ENCODE assay signal across 8 mouse cellular contexts in the genomic region with DNA sequence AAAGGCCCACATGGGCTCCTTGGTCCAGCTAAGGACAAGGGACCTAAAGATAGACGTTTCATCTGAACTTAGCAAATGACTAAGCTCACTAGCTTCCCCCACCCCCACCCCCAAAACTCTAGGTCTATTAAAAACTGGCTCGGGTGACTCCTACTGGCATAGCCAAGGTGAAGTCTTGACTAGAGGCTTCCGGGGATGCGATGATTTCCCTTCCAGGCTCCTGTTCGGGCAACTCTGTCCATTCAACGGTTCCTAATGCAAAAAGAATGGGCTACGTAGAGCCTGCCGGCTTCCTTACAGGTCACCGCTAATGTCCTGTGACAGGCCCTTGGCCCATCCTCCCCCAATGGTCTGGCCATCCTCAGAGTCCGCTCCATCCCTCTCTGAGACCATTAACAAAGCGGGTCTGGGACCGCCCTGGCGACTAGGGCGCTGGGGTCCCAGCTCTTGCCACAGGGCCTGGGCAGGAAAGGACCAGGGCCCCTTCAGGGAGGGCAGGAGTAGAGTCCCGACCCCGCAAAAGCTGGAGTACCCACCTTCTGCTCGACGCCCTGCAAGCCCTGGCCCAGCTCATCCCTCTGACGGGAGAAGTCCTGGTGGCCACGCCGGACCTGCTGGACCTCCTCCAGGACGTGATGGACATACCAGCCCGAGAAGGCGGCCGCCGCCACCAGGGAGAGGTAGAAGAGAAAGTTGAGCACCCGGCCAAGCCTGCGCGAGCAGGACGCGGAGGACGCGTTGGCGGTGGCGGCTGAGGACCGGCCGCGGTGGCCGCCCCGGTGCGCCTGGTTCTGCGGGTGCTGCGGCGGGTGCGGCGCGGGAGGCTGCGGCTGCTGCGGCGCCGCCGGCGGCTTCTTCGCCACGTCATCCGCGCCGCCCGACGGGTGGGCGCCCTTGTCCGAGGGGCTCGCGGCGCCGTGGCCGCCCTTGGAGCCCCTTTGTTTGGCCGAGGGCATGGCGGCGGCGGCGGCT. TPM values are rescaled to one million over a fixed set of nuclear protein-coding genes. Genes with fewer than 3 reads are reported as not detected.
A peak's percentile ranks its signal among the peaks of the same experiment; 100 is the strongest.
DNase-seq lines count a peak whose midpoint lies in the region; ATAC-seq and TF ChIP-seq lines count a peak whose summit lies in the region.

No protein-coding gene starts in this region.

- no peak overlapping the region for H3K27ac ChIP-seq in liver, adult 2 months (replicated peaks; ENCODE audit: insufficient read depth, low read depth, low read length)
- peak overlapping the region; percentile 89 for H3K27ac ChIP-seq in gastrocnemius, adult 2 months
- peak overlapping the region; percentile 89 for H3K27ac ChIP-seq in hindbrain, embryonic 14.5 days
- H3K27ac ChIP-seq in limb, embryonic 13.5 days, result peak overlapping the region; percentile 87
- H3K27ac ChIP-seq in midbrain, postnatal 0 days (ENCODE audit: low read depth, low read length), result peak overlapping the region; percentile 75

- H3K4me3 ChIP-seq in liver, adult 2 months (ENCODE audit: insufficient read depth, low read depth, low read length), result peak overlapping the region; percentile 49
- peak overlapping the region; percentile 90 for H3K4me3 ChIP-seq in gastrocnemius, adult 2 months
- peak overlapping the region; percentile 79 for H3K4me3 ChIP-seq in hindbrain, embryonic 14.5 days (replicated peaks; ENCODE audit: low read length)
- peak overlapping the region; percentile 97 for H3K4me3 ChIP-seq in limb, embryonic 13.5 days
- peak overlapping the region; percentile 76 for H3K4me3 ChIP-seq in midbrain, postnatal 0 days (ENCODE audit: low read depth, low read length)

- intact Hi-C loops in gastrocnemius, adult 2 months (cut with DNase I), result loop anchor here (5.0 kb wide), 1 partner anchor 89 kb away; a partner anchor contains a TSS

- no peak for TF ChIP-seq POLR2A in liver, adult 2 months (IDR thresholded peaks at IDR 0.05; ENCODE audit: extremely low read depth, insufficient read depth, low read length)

- no peaks in the 10 kb centered on the region for H3K9me3 ChIP-seq in hindbrain, embryonic 14.5 days (ENCODE audit: control insufficient read depth, low read length)
- no peaks in the 10 kb centered on the region for H3K9me3 ChIP-seq in limb, embryonic 13.5 days
- H3K9me3 ChIP-seq in midbrain, postnatal 0 days (ENCODE audit: low read length), result no peaks in the 10 kb centered on the region

- peak overlapping the region; percentile 51 for H3K9ac ChIP-seq in liver, adult 2 months (ENCODE audit: low read depth, low read length)
- peak overlapping the region; percentile 90 for H3K9ac ChIP-seq in hindbrain, embryonic 14.5 days
- peak overlapping the region; percentile 97 for H3K9ac ChIP-seq in limb, embryonic 13.5 days
- H3K9ac ChIP-seq in midbrain, postnatal 0 days (replicated peaks; ENCODE audit: low read length, poor library complexity, severe bottlenecking), result peak overlapping the region; percentile 85

- DNase-seq in liver, adult 2 months (ENCODE audit: extremely low read depth, low read depth, low spot score), result no peak
- DNase-seq in liver, result no peak
- DNase-seq in cerebellum, postnatal 10 days, result peak; percentile 84 to 87
- DNase-seq in gastrocnemius, adult 2 months, result peak; percentile 82
- peak; percentile 45 for DNase-seq in hindbrain, embryonic 14.5 days (ENCODE audit: low spot score)
- DNase-seq in midbrain, postnatal 0 days (ENCODE audit: low spot score), result peak; percentile 69
- DNase-seq in testis, postnatal 14 days (ENCODE audit: low spot score), result peak; percentile 52

- peak overlapping the region; percentile 62 for H3K4me2 ChIP-seq in hindbrain, embryonic 14.5 days (replicated peaks)
- peak overlapping the region; percentile 81 for H3K4me2 ChIP-seq in limb, embryonic 13.5 days (replicated peaks)
- peak overlapping the region; percentile 86 for H3K4me2 ChIP-seq in midbrain, postnatal 0 days (ENCODE audit: low read depth, low read length, poor library complexity, severe bottlenecking)

- H3K4me1 ChIP-seq in liver, adult 2 months (ENCODE audit: control insufficient read depth, insufficient read depth, low read length), result no peaks in the 10 kb centered on the region
- H3K4me1 ChIP-seq in hindbrain, embryonic 14.5 days (replicated peaks; ENCODE audit: control insufficient read depth, insufficient read depth, low read length), result peaks cover 31% of the 10 kb centered on the region
- peaks cover 42% of the 10 kb centered on the region for H3K4me1 ChIP-seq in limb, embryonic 13.5 days
- peaks cover 16% of the 10 kb centered on the region for H3K4me1 ChIP-seq in midbrain, postnatal 0 days (ENCODE audit: insufficient read depth, low read length)

- WGBS in liver, adult 2 months, result 9% methylated on average over 72 of the region's 72 CpGs
- WGBS in hindbrain, embryonic 14.5 days, result under 1% methylated on average over 41 of the region's 72 CpGs
- WGBS in limb, embryonic 13.5 days, result under 1% methylated on average over 71 of the region's 72 CpGs
- under 1% methylated on average over 46 of the region's 72 CpGs for WGBS in midbrain, postnatal 0 days

- H3K27me3 ChIP-seq in liver, adult 2 months (ENCODE audit: control insufficient read depth, insufficient read depth, low read length), result peaks cover 9% of the 10 kb centered on the region
- H3K27me3 ChIP-seq in hindbrain, embryonic 14.5 days (ENCODE audit: control insufficient read depth, insufficient read depth, low read length), result no peaks in the 10 kb centered on the region
- no peaks in the 10 kb centered on the region for H3K27me3 ChIP-seq in limb, embryonic 13.5 days
- H3K27me3 ChIP-seq in midbrain, postnatal 0 days (ENCODE audit: insufficient read depth, low read length), result no peaks in the 10 kb centered on the region

- no peak for TF ChIP-seq CTCF in liver, adult 2 months (IDR thresholded peaks at IDR 0.05; ENCODE audit: low read depth, low read length)
- TF ChIP-seq CTCF in gastrocnemius, adult 2 months (IDR thresholded peaks at IDR 0.05), result no peak
- TF ChIP-seq CTCF in midbrain, postnatal 0 days (IDR thresholded peaks at IDR 0.05), result peak; percentile 32; the same call in 1 of the 2 replicates

- peak; percentile 52 for ATAC-seq in hindbrain, embryonic 14.5 days (ENCODE audit: low FRiP score)
- ATAC-seq in limb, embryonic 13.5 days (ENCODE audit: low FRiP score, low read depth), result peak; percentile 33; the same call in 1 of the 2 replicates
- peak; percentile 59 for ATAC-seq in midbrain, postnatal 0 days (ENCODE audit: low FRiP score)

- no peaks in the 10 kb centered on the region for H3K36me3 ChIP-seq in liver, adult 2 months (ENCODE audit: control insufficient read depth, insufficient read depth, low read length)
- peaks cover 5% of the 10 kb centered on the region for H3K36me3 ChIP-seq in hindbrain, embryonic 14.5 days (replicated peaks; ENCODE audit: control insufficient read depth, insufficient read depth)
- H3K36me3 ChIP-seq in limb, embryonic 13.5 days, result peaks cover 25% of the 10 kb centered on the region
- peaks cover 7% of the 10 kb centered on the region for H3K36me3 ChIP-seq in midbrain, postnatal 0 days (ENCODE audit: insufficient read depth, low read length)

- H3K79me2 ChIP-seq in liver, adult 2 months (ENCODE audit: control insufficient read depth, insufficient read depth, low read length), result no peaks in the 10 kb centered on the region; the same call in 1 of the 2 replicates

RNA-seq across cellular contexts. Expression of a gene that starts 0.7 kb away (rescaled TPM):
- total RNA-seq in liver, adult 2 months (2014; rRNA removed), result 0.83 and 1.5 TPM in 2 replicates
- 1.5 TPM in 2 replicates for polyA plus RNA-seq in liver, adult 2 months (2012; rRNA removed)
- 10 to 100 TPM in 1 of 2 experiments, 1 to 10 TPM in 1; 7.5 to 10.6 TPM for total RNA-seq in gastrocnemius, adult 2 months (2021)
- 71.0 and 74.4 TPM in 2 replicates for polyA plus RNA-seq in hindbrain, embryonic 14.5 days (2014; fragmentation: Nextera tagmentation; extraction: Ambion mirVana)
- 117 and 120 TPM in 2 replicates for polyA plus RNA-seq in limb, embryonic 13.5 days (2015; fragmentation: Nextera tagmentation; extraction: Ambion mirVana)
- total RNA-seq in midbrain, postnatal 0 days (2014; rRNA removed), result 52.3 and 58.5 TPM in 2 replicates
- polyA plus RNA-seq in midbrain, postnatal 0 days (2015; fragmentation: Nextera tagmentation; extraction: Ambion mirVana), result 46.4 and 52.7 TPM in 2 replicates

RNA-seq across cellular contexts. Expression of a gene that starts 43.2 kb away (rescaled TPM):
- total RNA-seq in liver, adult 2 months (2014; rRNA removed), result 30.8 and 36.5 TPM in 2 replicates
- polyA plus RNA-seq in liver, adult 2 months (2012; rRNA removed), result 20.6 and 21.6 TPM in 2 replicates
- total RNA-seq in gastrocnemius, adult 2 months (2021), result 10 to 100 TPM; 45.4 to 55.7 TPM
- polyA plus RNA-seq in hindbrain, embryonic 14.5 days (2014; fragmentation: Nextera tagmentation; extraction: Ambion mirVana), result 21.8 and 22.1 TPM in 2 replicates
- polyA plus RNA-seq in limb, embryonic 13.5 days (2015; fragmentation: Nextera tagmentation; extraction: Ambion mirVana), result 21.6 and 23.0 TPM in 2 replicates
- 10.5 and 11.5 TPM in 2 replicates for total RNA-seq in midbrain, postnatal 0 days (2014; rRNA removed)
- polyA plus RNA-seq in midbrain, postnatal 0 days (2015; fragmentation: Nextera tagmentation; extraction: Ambion mirVana), result 15.0 and 16.0 TPM in 2 replicates

Comparison
In these comparisons a context has a peak if more than half of its experiments do, and no peak if none do; other contexts are left out.
1. DNase-seq: peak in cerebellum, postnatal 10 days (2 of 2), gastrocnemius, adult 2 months (single experiment), hindbrain, embryonic 14.5 days (single experiment), midbrain, postnatal 0 days (single experiment) and testis, postnatal 14 days (single experiment); none in liver, adult 2 months (single experiment) and liver (single experiment).
2. RNA of a gene that starts 0.7 kb away (polyA plus RNA-seq): 117 to 120 TPM in limb, embryonic 13.5 days, 71.0 to 74.4 TPM in hindbrain, embryonic 14.5 days and 46.4 to 52.7 TPM in midbrain, postnatal 0 days; 1.5 TPM in liver, adult 2 months; every median in the first group is over 10 times any median in the second.
3. Peak in every context shown above with its lines, with median percentiles within 50 percentile points of each other: H3K4me3 ChIP-seq, H3K9ac ChIP-seq, ATAC-seq and H3K4me2 ChIP-seq.